Mouse (Mus musculus): Measurements from ENCODE around the gene Kdelr2. TPM values are rescaled to one million over a fixed set of nuclear protein-coding genes. Genes with fewer than 3 reads are reported as not detected.
A peak's percentile ranks its signal among the peaks of the same experiment; 100 is the strongest.

Gene Kdelr2
- 161 and 179 TPM in 2 replicates for polyA plus RNA-seq (2015; fragmentation: Nextera tagmentation; extraction: Ambion mirVana)

GRCm38 (mm10) chr5:143403221-143404147 lies at the start of gene Kdelr2:
Gene Kdelr2 (plus strand): TSS chr5:143403838.
- peak within 1 kb of the TSS; percentile 95 for H3K9ac ChIP-seq
- no peaks in the 10 kb centered on the region for H3K27me3 ChIP-seq
- ATAC-seq (ENCODE audit: low read depth): peak; percentile 97
- 1% methylated on average over 67 of the region's 72 CpGs for WGBS
- peak within 1 kb of the TSS; percentile 95 for H3K4me3 ChIP-seq
- peaks cover 25% of the 10 kb centered on the region for H3K36me3 ChIP-seq
- H3K4me1 ChIP-seq (replicated peaks): peaks cover 32% of the 10 kb centered on the region
- peak within 1 kb of the TSS; percentile 87 for H3K27ac ChIP-seq (replicated peaks)
- peak within 1 kb of the TSS; percentile 88 for H3K4me2 ChIP-seq
- no peaks in the 10 kb centered on the region for H3K9me3 ChIP-seq

GRCm38 (mm10) chr5:143356017-143356416 lies 47.6 kb upstream of the Kdelr2 start:
- no peak overlapping the region for H3K4me3 ChIP-seq
- peaks cover 5% of the 10 kb centered on the region; the same call in 1 of the 2 replicates for H3K9me3 ChIP-seq
- H3K27me3 ChIP-seq: peaks cover 38% of the 10 kb centered on the region
- no peak overlapping the region for H3K9ac ChIP-seq
- WGBS: 39% methylated on average over 5 of the region's 5 CpGs
- peaks cover 6% of the 10 kb centered on the region for H3K4me1 ChIP-seq (replicated peaks)
- no peaks in the 10 kb centered on the region for H3K36me3 ChIP-seq
- no peak for ATAC-seq (ENCODE audit: low read depth)
- no peak overlapping the region for H3K27ac ChIP-seq (replicated peaks)
- no peak overlapping the region for H3K4me2 ChIP-seq

- peaks cover 6% of the 10 kb centered on the region for H3K4me1 ChIP-seq (replicated peaks)
- ATAC-seq (ENCODE audit: low read depth): no peak
- no peak within 1 kb of the TSS for H3K27ac ChIP-seq (replicated peaks)
- 15% methylated on average over 17 of the region's 17 CpGs for WGBS
- peaks cover 38% of the 10 kb centered on the region for H3K27me3 ChIP-seq
- H3K9ac ChIP-seq: peak within 1 kb of the TSS; percentile 12; the same call in 1 of the 2 replicates
- H3K4me3 ChIP-seq: peak within 1 kb of the TSS; percentile 15
- H3K4me2 ChIP-seq: peak within 1 kb of the TSS; percentile 46
- H3K9me3 ChIP-seq: peaks cover 3% of the 10 kb centered on the region; the same call in 1 of the 2 replicates
- H3K36me3 ChIP-seq: no peaks in the 10 kb centered on the region
Measured at GRCm38 (mm10) chr5:143356686-143357388, 46.8 kb upstream of the Kdelr2 start, which contains the start of gene Grid2ip. Gene Grid2ip (plus strand): TSS chr5:143357338.

GRCm38 (mm10) chr5:143357564-143357963 lies 46.1 kb upstream of the Kdelr2 start:
- Histone ChIP-seq H3K36me3 (no peaks in the 10 kb centered on the region), H3K9me3 (peaks cover 3% of the 10 kb centered on the region; the same call in 1 of the 2 replicates), H3K27me3 (peaks cover 38% of the 10 kb centered on the region), H3K27ac (replicated peaks) (no peak overlapping the region), H3K4me1 (replicated peaks) (peaks cover 6% of the 10 kb centered on the region), H3K9ac (peak overlapping the region; percentile 12; the same call in 1 of the 2 replicates), H3K4me3 (peak overlapping the region; percentile 15), H3K4me2 (peak overlapping the region; percentile 46)
- WGBS: 7% methylated on average over 28 of the region's 28 CpGs
- no peak for ATAC-seq (ENCODE audit: low read depth)

GRCm38 (mm10) chr5:143359263-143359662 lies 44.4 kb upstream of the Kdelr2 start:
- Histone ChIP-seq H3K4me3 (no peak overlapping the region), H3K36me3 (no peaks in the 10 kb centered on the region), H3K4me2 (no peak overlapping the region), H3K4me1 (replicated peaks) (peaks cover 17% of the 10 kb centered on the region), H3K27me3 (peaks cover 47% of the 10 kb centered on the region), H3K27ac (replicated peaks) (no peak overlapping the region), H3K9me3 (no peaks in the 10 kb centered on the region), H3K9ac (no peak overlapping the region)
- ATAC-seq (ENCODE audit: low read depth): no peak
- WGBS: 31% methylated on average over 7 of the region's 7 CpGs

- no peak overlapping the region for H3K4me2 ChIP-seq
- no peak overlapping the region for H3K27ac ChIP-seq (replicated peaks)
- no peak overlapping the region for H3K9ac ChIP-seq
- H3K9me3 ChIP-seq: no peaks in the 10 kb centered on the region
- WGBS: 65% methylated on average over 5 of the region's 5 CpGs
- no peak overlapping the region for H3K4me3 ChIP-seq
- peaks cover 22% of the 10 kb centered on the region for H3K4me1 ChIP-seq (replicated peaks)
- ATAC-seq (ENCODE audit: low read depth): no peak
- peaks cover 53% of the 10 kb centered on the region for H3K27me3 ChIP-seq
- H3K36me3 ChIP-seq: no peaks in the 10 kb centered on the region
Measured at GRCm38 (mm10) chr5:143360000-143360399, 43.6 kb upstream of the Kdelr2 start.

- no peak for ATAC-seq (ENCODE audit: low read depth)
Measured at GRCm38 (mm10) chr5:143361428-143361827, 42.2 kb upstream of the Kdelr2 start.

GRCm38 (mm10) chr5:143363678-143364615 lies 39.7 kb upstream of the Kdelr2 start:
- under 1% methylated on average over 47 of the region's 47 CpGs for WGBS
- ATAC-seq (ENCODE audit: low read depth): peak; percentile 54
- Histone ChIP-seq H3K4me3 (peak overlapping the region; percentile 49), H3K9me3 (no peaks in the 10 kb centered on the region), H3K9ac (peak overlapping the region; percentile 76), H3K4me2 (peak overlapping the region; percentile 94), H3K27me3 (peaks cover 59% of the 10 kb centered on the region), H3K4me1 (replicated peaks) (peaks cover 16% of the 10 kb centered on the region), H3K36me3 (no peaks in the 10 kb centered on the region), H3K27ac (replicated peaks) (no peak overlapping the region)

More at GRCm38 (mm10) chr5:143361428-143361827, 42.2 kb upstream of the Kdelr2 start:
- Histone ChIP-seq H3K36me3 (no peaks in the 10 kb centered on the region), H3K9ac (no peak overlapping the region), H3K4me1 (replicated peaks) (peaks cover 22% of the 10 kb centered on the region), H3K27me3 (peaks cover 64% of the 10 kb centered on the region), H3K9me3 (no peaks in the 10 kb centered on the region), H3K27ac (replicated peaks) (no peak overlapping the region), H3K4me2 (no peak overlapping the region), H3K4me3 (no peak overlapping the region)
- WGBS: 60% methylated on average over 7 of the region's 7 CpGs

- WGBS: 76% methylated on average over 3 of the region's 3 CpGs
- Histone ChIP-seq H3K4me2 (no peak overlapping the region), H3K9ac (no peak overlapping the region), H3K9me3 (no peaks in the 10 kb centered on the region), H3K4me1 (replicated peaks) (peaks cover 30% of the 10 kb centered on the region), H3K4me3 (no peak overlapping the region), H3K36me3 (no peaks in the 10 kb centered on the region), H3K27ac (replicated peaks) (no peak overlapping the region), H3K27me3 (peaks cover 85% of the 10 kb centered on the region)
- ATAC-seq (ENCODE audit: low read depth): no peak
Measured at GRCm38 (mm10) chr5:143367931-143368330, 35.7 kb upstream of the Kdelr2 start.

GRCm38 (mm10) chr5:143369611-143370255 lies 33.9 kb upstream of the Kdelr2 start:
- H3K9me3 ChIP-seq: no peaks in the 10 kb centered on the region
- peak overlapping the region; percentile 28 for H3K4me3 ChIP-seq
- H3K36me3 ChIP-seq: no peaks in the 10 kb centered on the region
- 1% methylated on average over 33 of the region's 36 CpGs for whole genome bisulfite sequencing
- no peak for ATAC-seq (ENCODE audit: low read depth)
- peaks cover 94% of the 10 kb centered on the region for H3K27me3 ChIP-seq
- H3K27ac ChIP-seq (replicated peaks): no peak overlapping the region
- peak overlapping the region; percentile 52 for H3K4me2 ChIP-seq
- H3K9ac ChIP-seq: peak overlapping the region; percentile 52
- H3K4me1 ChIP-seq (replicated peaks): peaks cover 16% of the 10 kb centered on the region

Data from neural tube, embryonic 13.5 days (tissue).